1 mouse cellular context compared by ENCODE assay signal in genomic region chr9:44420280-44420898, GRCm38 (mm10).
TF ChIP-seq lines count a peak whose summit lies in the region.

No protein-coding gene starts in this region.

TF ChIP-seq in CH12.LX, 34 proteins besides CTCF, POLR2A, EP300 and RAD21 (continued from another document):
- TF ChIP-seq MAX (IDR thresholded peaks at IDR 0.05; ENCODE audit: low read length) (peak; percentile 95), TBP (conservative IDR thresholded peaks at IDR 0.05; ENCODE audit: low read depth, low read length) (peak; percentile 47; the same call in 1 of the 2 replicates), SIN3A (IDR thresholded peaks at IDR 0.05; ENCODE audit: low read length) (peak; percentile 43), MXI1 (IDR thresholded peaks at IDR 0.05; ENCODE audit: low read depth, low read length) (peak; percentile 81; the same call in 1 of the 2 replicates), HCFC1 (IDR thresholded peaks at IDR 0.05; ENCODE audit: low read depth, low read length) (peak; percentile 11; the same call in 1 of the 2 replicates)
